Mouse (Mus musculus) lung, postnatal 0 days (tissue): ENCODE measurements around the gene Rassf3.

Experiments used
- CTCF ChIP-seq: IDR thresholded peaks from 2 replicates; pipeline ENCODE4 v1.5.1; 2016; ENCODE audit warnings: antibody characterized with exemption, mild to moderate bottlenecking
- EP300 ChIP-seq: IDR thresholded peaks from 2 replicates; pipeline ENCODE4 v1.6.1; 2016; ENCODE audit warnings: antibody characterized with exemption, mild to moderate bottlenecking, control low read depth

DNA sequence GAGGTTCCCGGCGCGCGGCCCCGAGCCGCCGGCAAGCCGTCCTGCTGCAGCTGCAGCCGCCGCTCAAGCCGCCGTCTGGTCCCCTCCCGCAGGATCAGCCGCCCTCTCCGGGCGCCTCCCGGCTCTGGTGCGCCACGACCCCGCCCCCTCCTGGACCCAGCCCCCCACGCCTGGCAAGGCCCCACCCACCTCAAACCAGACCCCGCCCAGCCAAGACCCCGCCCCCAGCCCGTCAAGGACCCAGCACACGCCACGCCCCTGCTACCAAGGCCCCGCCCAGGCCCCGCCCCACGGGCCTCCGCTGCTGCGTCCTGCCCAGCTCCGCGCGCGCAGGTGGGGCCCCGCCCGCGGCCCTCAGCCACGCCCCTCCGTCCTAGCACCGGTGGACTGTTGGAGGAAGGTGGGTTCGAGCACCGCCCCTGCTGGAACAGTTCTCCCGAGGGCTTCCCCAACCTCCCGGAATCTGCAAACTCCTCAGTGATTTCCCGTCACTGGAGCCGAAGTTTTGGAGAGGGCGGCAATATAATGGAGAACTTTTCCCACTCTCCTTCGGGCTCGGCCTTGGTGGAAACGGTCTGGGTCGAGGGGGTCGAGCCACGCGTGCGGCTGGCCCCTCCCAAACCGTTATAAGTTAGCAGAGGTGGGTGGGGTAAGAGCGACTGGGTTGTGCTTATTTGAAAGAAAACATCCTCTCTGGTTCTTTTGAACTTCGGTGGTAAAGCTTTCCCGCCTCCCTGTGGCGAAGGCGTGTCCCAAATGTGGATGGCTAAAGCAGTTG lies at the start of gene Rassf3:
- TF ChIP-seq CTCF (peak; percentile 51), EP300 (no peak)
